Mouse (Mus musculus): ENCODE measurements at regions not wholly inside any gene's neighbourhood (a gene's known extent, or its start where the extent isn't known, plus 50 kb on each side); places are given as distances from the start of the nearest gene placed in this dataset.

DNA sequence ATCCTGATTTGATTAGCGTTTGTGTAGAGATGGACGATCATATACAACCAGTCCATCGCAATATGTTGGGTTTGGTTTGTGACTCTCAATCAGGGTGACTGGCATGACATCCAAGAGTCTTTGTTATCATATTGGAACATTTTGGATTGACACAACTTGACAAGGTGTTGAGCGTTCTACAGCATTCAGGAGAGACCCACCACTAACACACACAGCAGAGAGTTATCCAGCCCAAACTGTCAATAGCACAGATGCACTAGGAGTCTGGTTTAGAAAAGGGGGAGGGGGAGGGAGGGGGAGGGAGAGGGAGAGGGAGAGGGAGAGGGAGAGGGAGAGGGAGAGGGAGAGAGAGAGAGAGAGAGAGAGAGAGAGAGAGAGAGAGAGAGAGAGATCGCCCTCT lies 144.5 kb downstream of the Psat1 start:
- 45% methylated on average over 5 of the region's 5 CpGs for WGBS
- DNase-seq (ENCODE audit: low spot score) (no peak), ATAC-seq (ENCODE audit: low FRiP score) (no peak)
- H3K27ac ChIP-seq (ENCODE audit: low read depth, low read length) = no peak overlapping the region; the same call in 1 of the 2 replicates
- H3K4me3 ChIP-seq (ENCODE audit: low read depth, low read length) = no peak overlapping the region
- no peak overlapping the region for H3K9ac ChIP-seq (replicated peaks; ENCODE audit: low read length, poor library complexity, severe bottlenecking)
- TF ChIP-seq CTCF (IDR thresholded peaks at IDR 0.05) = no peak
- no peaks in the 10 kb centered on the region for H3K9me3 ChIP-seq (ENCODE audit: low read length)
- no peaks in the 10 kb centered on the region for H3K36me3 ChIP-seq (ENCODE audit: insufficient read depth, low read length)
- peaks cover 10% of the 10 kb centered on the region; the same call in 1 of the 2 replicates for H3K4me1 ChIP-seq (ENCODE audit: insufficient read depth, low read length)
- peaks cover 10% of the 10 kb centered on the region for H3K27me3 ChIP-seq (ENCODE audit: insufficient read depth, low read length)
- no peak overlapping the region for H3K4me2 ChIP-seq (ENCODE audit: low read depth, low read length, poor library complexity, severe bottlenecking)

DNA sequence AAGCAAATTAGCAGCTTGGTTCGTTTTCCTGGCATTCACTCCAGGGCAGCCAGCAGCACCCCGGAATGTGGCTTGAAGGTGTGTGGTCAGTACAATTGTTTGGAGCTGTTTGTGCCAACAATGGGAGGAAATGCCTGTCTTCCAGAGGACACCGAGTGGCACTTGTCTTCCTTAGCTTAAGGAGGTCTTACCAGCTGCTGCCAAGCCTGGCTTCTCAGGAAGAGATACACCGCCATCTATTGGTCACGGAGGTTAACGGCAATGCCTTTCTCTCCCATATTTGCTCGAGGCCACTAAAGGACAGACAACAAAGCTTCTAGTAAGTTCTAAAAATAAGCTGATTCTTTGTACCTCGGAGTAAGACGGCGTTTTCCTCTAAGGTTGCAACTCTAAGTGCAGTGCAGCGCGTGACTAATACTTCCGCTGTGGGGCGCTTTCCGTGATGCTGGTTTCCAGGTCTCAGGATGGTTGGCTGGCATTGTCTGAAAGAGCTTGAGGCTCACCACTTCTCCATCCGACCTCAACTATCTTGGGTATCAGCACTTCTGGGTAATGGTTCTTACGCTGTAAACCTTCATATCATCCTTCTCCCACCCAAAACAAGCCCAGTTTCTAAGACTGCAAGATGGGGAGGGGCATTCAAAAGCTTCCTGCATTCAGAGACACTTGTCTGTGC lies 145.2 kb downstream of the Psat1 start:
- peak; percentile 96 for TF ChIP-seq CTCF (IDR thresholded peaks at IDR 0.05)
- peak overlapping the region; percentile 46 for H3K4me2 ChIP-seq (ENCODE audit: low read depth, low read length, poor library complexity, severe bottlenecking)
- peak overlapping the region; percentile 59; the same call in 1 of the 2 replicates for H3K27ac ChIP-seq (ENCODE audit: low read depth, low read length)
- H3K9me3 ChIP-seq (ENCODE audit: low read length) = no peaks in the 10 kb centered on the region
- ATAC-seq (ENCODE audit: low FRiP score) = peak; percentile 83
- H3K4me3 ChIP-seq (ENCODE audit: low read depth, low read length) = peak overlapping the region; percentile 28
- H3K9ac ChIP-seq (replicated peaks; ENCODE audit: low read length, poor library complexity, severe bottlenecking) = peak overlapping the region; percentile 36; the same call in 1 of the 2 replicates
- peak; percentile 97 for DNase-seq (ENCODE audit: low spot score)
- peaks cover 9% of the 10 kb centered on the region for H3K27me3 ChIP-seq (ENCODE audit: insufficient read depth, low read length)
- H3K36me3 ChIP-seq (ENCODE audit: insufficient read depth, low read length) = no peaks in the 10 kb centered on the region
- 4% methylated on average over 17 of the region's 17 CpGs for WGBS
- H3K4me1 ChIP-seq (ENCODE audit: insufficient read depth, low read length) = peaks cover 10% of the 10 kb centered on the region; the same call in 1 of the 2 replicates

DNA sequence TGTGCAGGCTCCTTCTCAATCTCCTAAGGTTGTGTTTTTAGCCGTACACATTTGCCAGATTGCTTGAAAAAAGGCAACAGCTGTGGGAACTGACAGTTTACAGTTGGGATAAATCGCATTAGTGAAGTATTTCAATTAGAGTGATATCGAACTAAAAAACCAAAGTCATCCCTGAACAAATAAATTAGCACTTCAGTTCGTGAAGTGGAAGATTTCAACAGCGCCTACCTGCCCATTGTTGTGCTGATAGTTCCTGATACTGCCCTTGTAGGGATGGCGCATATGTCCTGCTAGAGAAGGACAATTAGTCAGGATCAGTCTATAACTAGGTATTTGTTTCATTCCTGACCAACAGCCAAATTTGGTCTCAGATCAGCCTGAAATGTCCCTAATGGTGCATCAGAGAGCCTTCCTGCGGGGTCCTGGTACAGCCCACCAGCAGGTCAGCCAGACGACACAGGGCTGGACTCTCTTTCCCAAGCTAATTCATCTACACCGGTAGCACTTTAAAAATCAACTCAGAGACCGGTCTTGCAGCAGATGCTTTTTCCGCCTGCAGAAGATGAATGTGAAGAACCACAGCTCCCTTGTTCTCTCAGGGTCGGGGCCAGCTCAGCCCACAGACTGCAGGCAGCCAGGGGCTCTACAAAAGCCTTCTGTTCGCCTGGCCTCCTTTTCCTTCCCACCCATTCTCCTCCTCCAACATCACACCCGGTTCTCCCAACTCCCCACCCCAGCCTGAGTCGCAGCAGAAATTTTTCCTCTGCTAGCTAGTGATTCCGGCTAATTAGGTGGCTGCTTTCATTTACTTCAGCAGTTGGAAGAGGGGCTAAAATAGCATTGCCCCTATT lies 146.1 kb downstream of the Psat1 start:
- Histone ChIP-seq H3K27ac (ENCODE audit: low read depth, low read length) (peak overlapping the region; percentile 59; the same call in 1 of the 2 replicates), H3K4me1 (ENCODE audit: insufficient read depth, low read length) (peaks cover 10% of the 10 kb centered on the region; the same call in 1 of the 2 replicates), H3K27me3 (ENCODE audit: insufficient read depth, low read length) (peaks cover 9% of the 10 kb centered on the region), H3K4me2 (ENCODE audit: low read depth, low read length, poor library complexity, severe bottlenecking) (peak overlapping the region; percentile 46), H3K9ac (replicated peaks; ENCODE audit: low read length, poor library complexity, severe bottlenecking) (peak overlapping the region; percentile 36; the same call in 1 of the 2 replicates), H3K9me3 (ENCODE audit: low read length) (no peaks in the 10 kb centered on the region), H3K4me3 (ENCODE audit: low read depth, low read length) (peak overlapping the region; percentile 28; the same call in 1 of the 2 replicates), H3K36me3 (ENCODE audit: insufficient read depth, low read length) (no peaks in the 10 kb centered on the region)
- no peak for TF ChIP-seq CTCF (IDR thresholded peaks at IDR 0.05)
- DNase-seq (ENCODE audit: low spot score) (peak; percentile 78), ATAC-seq (ENCODE audit: low FRiP score) (peak; percentile 78)
- 22% methylated on average over 16 of the region's 16 CpGs for whole genome bisulfite sequencing

DNA sequence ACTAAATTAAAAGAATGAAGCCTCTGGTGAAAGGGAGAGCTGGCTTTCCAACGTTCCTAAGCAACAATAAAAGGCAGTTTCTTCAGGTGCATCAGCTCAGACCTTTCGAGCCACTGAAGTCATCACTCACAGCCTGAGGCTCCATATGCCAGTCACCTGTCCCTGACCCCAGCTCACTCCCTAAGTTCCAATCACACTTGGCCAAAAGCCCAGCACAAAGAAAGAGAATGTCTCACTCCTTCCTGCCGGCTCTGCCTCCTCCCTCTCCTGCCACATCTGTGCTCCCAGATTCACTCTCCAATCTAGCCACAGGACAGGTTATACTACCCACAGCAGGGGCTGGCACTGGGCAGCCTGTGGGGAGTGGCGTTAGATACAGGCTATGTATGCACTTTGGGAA lies 150.7 kb downstream of the Psat1 start:
- Histone ChIP-seq H3K9me3 (ENCODE audit: low read length) (no peaks in the 10 kb centered on the region), H3K9ac (replicated peaks; ENCODE audit: low read length, poor library complexity, severe bottlenecking) (no peak overlapping the region), H3K4me2 (ENCODE audit: low read depth, low read length, poor library complexity, severe bottlenecking) (no peak overlapping the region), H3K27ac (ENCODE audit: low read depth, low read length) (no peak overlapping the region), H3K4me1 (ENCODE audit: insufficient read depth, low read length) (0 out of 2 replicates have a peak, but pooled peaks cover 5% of the 10 kb centered on the region), H3K4me3 (ENCODE audit: low read depth, low read length) (no peak overlapping the region), H3K36me3 (ENCODE audit: insufficient read depth, low read length) (no peaks in the 10 kb centered on the region), H3K27me3 (ENCODE audit: insufficient read depth, low read length) (peaks cover 3% of the 10 kb centered on the region; the same call in 1 of the 2 replicates)
- DNase-seq (ENCODE audit: low spot score) (no peak), ATAC-seq (ENCODE audit: low FRiP score) (no peak)
- 65% methylated on average over 4 of the region's 4 CpGs for WGBS
- TF ChIP-seq CTCF (IDR thresholded peaks at IDR 0.05) = no peak

DNA sequence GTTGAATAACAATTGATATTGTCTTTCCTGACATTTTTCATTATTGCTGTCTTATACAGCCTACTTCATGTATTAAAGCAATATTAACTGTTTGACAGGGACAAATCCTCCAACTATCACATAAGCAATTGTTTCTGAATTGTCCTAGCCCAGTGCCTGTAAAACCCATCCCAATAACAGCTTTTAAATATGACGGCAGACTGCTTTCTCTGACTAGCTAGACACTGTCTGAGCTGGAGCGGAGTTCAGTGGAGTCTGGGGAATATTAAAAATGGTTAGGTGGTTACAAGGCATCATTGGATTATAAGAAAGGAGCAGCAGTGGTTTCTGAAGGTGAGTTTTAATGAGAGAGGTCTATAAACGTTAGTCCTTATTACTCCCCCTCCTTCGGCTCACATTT lies 155.2 kb downstream of the Psat1 start:
- DNase-seq (ENCODE audit: low spot score) (no peak), ATAC-seq (ENCODE audit: low FRiP score) (no peak)
- TF ChIP-seq CTCF (IDR thresholded peaks at IDR 0.05) = no peak
- Histone ChIP-seq H3K4me1 (ENCODE audit: insufficient read depth, low read length) (peaks cover 6% of the 10 kb centered on the region; the same call in 1 of the 2 replicates), H3K27me3 (ENCODE audit: insufficient read depth, low read length) (no peaks in the 10 kb centered on the region), H3K27ac (ENCODE audit: low read depth, low read length) (0 out of 2 replicates have a peak overlapping the region, but pooled peaks have one; percentile 28), H3K9me3 (ENCODE audit: low read length) (no peaks in the 10 kb centered on the region), H3K36me3 (ENCODE audit: insufficient read depth, low read length) (no peaks in the 10 kb centered on the region), H3K9ac (replicated peaks; ENCODE audit: low read length, poor library complexity, severe bottlenecking) (no peak overlapping the region), H3K4me3 (ENCODE audit: low read depth, low read length) (no peak overlapping the region), H3K4me2 (ENCODE audit: low read depth, low read length, poor library complexity, severe bottlenecking) (no peak overlapping the region)
- WGBS = 42% methylated on average over 4 of the region's 4 CpGs
